23 mouse cellular contexts compared by ENCODE assay signal in genomic region chr6:52871306-52871705, GRCm38 (mm10).
DNase-seq lines count a peak whose midpoint lies in the region; ATAC-seq and TF ChIP-seq lines count a peak whose summit lies in the region.
"Had no signal": no experiment of that assay in that cellular context is flagged by ENCODE, and none has a peak within 500 bp of the region (broad histone marks: within the 10 kb centered on the region; RNA-seq: fewer than 3 reads in every experiment).

No protein-coding gene starts in this region.

- H3K9me3 ChIP-seq in heart, postnatal 0 days (replicated peaks; ENCODE audit: control insufficient read depth, low read length), result no peaks in the 10 kb centered on the region
- H3K9me3 ChIP-seq in lung, embryonic 14.5 days (ENCODE audit: low read depth, low read length), result no peaks in the 10 kb centered on the region
- H3K9me3 ChIP-seq: embryonic facial prominence, embryonic 13.5 days; forebrain, embryonic 13.5 days; heart, embryonic 13.5 days; midbrain, embryonic 13.5 days had no signal

- H3K4me2 ChIP-seq in heart, postnatal 0 days (ENCODE audit: low read depth, low read length), result no peak overlapping the region
- no peak overlapping the region for H3K4me2 ChIP-seq in lung, embryonic 14.5 days
- H3K4me2 ChIP-seq: embryonic facial prominence, embryonic 13.5 days; forebrain, embryonic 13.5 days; heart, embryonic 13.5 days; midbrain, embryonic 13.5 days had no signal

- peak; percentile 32 for TF ChIP-seq CTCF in heart, postnatal 0 days (IDR thresholded peaks at IDR 0.05; ENCODE audit: low read depth)
- TF ChIP-seq CTCF in lung, embryonic 14.5 days (IDR thresholded peaks at IDR 0.05; ENCODE audit: low read depth), result 0 out of 2 replicates have a peak, but pooled peaks have one; percentile 10

- no peak overlapping the region for H3K27ac ChIP-seq in heart, postnatal 0 days (ENCODE audit: low read depth)
- no peak overlapping the region for H3K27ac ChIP-seq in lung, embryonic 14.5 days (ENCODE audit: low read depth)
- H3K27ac ChIP-seq: embryonic facial prominence, embryonic 13.5 days; forebrain, embryonic 13.5 days; heart, embryonic 13.5 days; midbrain, embryonic 13.5 days had no signal

- H3K4me1 ChIP-seq in heart, postnatal 0 days (ENCODE audit: control insufficient read depth, insufficient read depth), result no peaks in the 10 kb centered on the region
- H3K4me1 ChIP-seq in lung, embryonic 14.5 days (ENCODE audit: insufficient read depth), result no peaks in the 10 kb centered on the region

- DNase-seq in heart, postnatal 0 days (ENCODE audit: low spot score), result no peak
- DNase-seq in heart, postnatal 10 days, result no peak
- no peak for DNase-seq in lung, embryonic 14.5 days
- no peak for DNase-seq in lung, postnatal 10 days
- peak; percentile 90 for DNase-seq in ES-CJ7 (ENCODE audit: low read depth, low spot score)
- peak; percentile 86 for DNase-seq in ZHBTc4 (ENCODE audit: low read depth, low spot score)
- no peak for DNase-seq in ovary, postnatal 10 days (ENCODE audit: low spot score)
- no peak for DNase-seq in cerebellum, postnatal 36 days
- DNase-seq: adrenal gland, adult 8-10 months; cerebellum, adult 18-20 months; cerebellum, postnatal 14 days; embryo, embryonic 11 days; gastrocnemius, postnatal 10 days; heart, postnatal 36 days; kidney, adult 2 months; kidney, postnatal 10 days; right cerebral cortex, adult 18-20 months; right cerebral cortex, postnatal 4 days; thymus, postnatal 25 days had no signal

- no peaks in the 10 kb centered on the region for H3K36me3 ChIP-seq in heart, postnatal 0 days (replicated peaks; ENCODE audit: control insufficient read depth, insufficient read depth, low read length)
- H3K36me3 ChIP-seq in lung, embryonic 14.5 days (ENCODE audit: insufficient read depth), result no peaks in the 10 kb centered on the region
- H3K36me3 ChIP-seq: embryonic facial prominence, embryonic 13.5 days; heart, embryonic 13.5 days; midbrain, embryonic 13.5 days had no signal

- no peaks in the 10 kb centered on the region for H3K27me3 ChIP-seq in heart, postnatal 0 days (ENCODE audit: control insufficient read depth, insufficient read depth, low read length)
- H3K27me3 ChIP-seq in lung, embryonic 14.5 days (ENCODE audit: insufficient read depth, low read length), result no peaks in the 10 kb centered on the region
- H3K27me3 ChIP-seq: heart, embryonic 13.5 days; midbrain, embryonic 13.5 days had no signal

- no peak for ATAC-seq in heart, postnatal 0 days (ENCODE audit: insufficient read depth, low read depth)
- no peak for ATAC-seq in lung, embryonic 14.5 days (ENCODE audit: insufficient read depth)
- ATAC-seq: forebrain, embryonic 13.5 days; midbrain, embryonic 13.5 days had no signal

- 38% methylated on average over 2 of the region's 2 CpGs for WGBS in heart, postnatal 0 days
- 16% methylated on average over 2 of the region's 2 CpGs for WGBS in lung, embryonic 14.5 days

- intact Hi-C loops in heart, postnatal 10 days (cut with DNase I), result no loop called here

- no peak for TF ChIP-seq EP300 in heart, postnatal 0 days (IDR thresholded peaks at IDR 0.05; ENCODE audit: low read depth)

- no peak overlapping the region for H3K9ac ChIP-seq in heart, postnatal 0 days (replicated peaks; ENCODE audit: low read depth, low read length)
- H3K9ac ChIP-seq in lung, embryonic 14.5 days, result no peak overlapping the region
- H3K9ac ChIP-seq: embryonic facial prominence, embryonic 13.5 days; forebrain, embryonic 13.5 days; heart, embryonic 13.5 days; midbrain, embryonic 13.5 days had no signal

- no peak overlapping the region for H3K4me3 ChIP-seq in heart, postnatal 0 days (ENCODE audit: low read depth, low read length)
- H3K4me3 ChIP-seq in lung, embryonic 14.5 days (ENCODE audit: low read depth, low read length), result no peak overlapping the region
- H3K4me3 ChIP-seq: embryonic facial prominence, embryonic 13.5 days; forebrain, embryonic 13.5 days; heart, embryonic 13.5 days; midbrain, embryonic 13.5 days had no signal

Comparison
In these comparisons a context has a peak if more than half of its experiments do, and no peak if none do; other contexts are left out.
1. DNase-seq: peak in ES-CJ7 (single experiment) and ZHBTc4 (single experiment); none in heart, postnatal 0 days (single experiment), heart, postnatal 10 days (0 of 2), lung, embryonic 14.5 days (single experiment), lung, postnatal 10 days (single experiment), ovary, postnatal 10 days (single experiment) and cerebellum, postnatal 36 days (0 of 2).